Mouse (Mus musculus) liver, adult 2 months (tissue): ENCODE results near the gene Nhlrc3.

Experiments
- CTCF ChIP-seq: fragments of 200-500 bp; IDR thresholded peaks from 2 replicates; pipeline ENCODE4 v1.5.1; 2011; ENCODE audit warnings: low read depth, low read length, control low read depth
- POLR2A ChIP-seq: fragments of 200-500 bp; IDR thresholded peaks from 2 replicates; pipeline ENCODE4 v1.6.1; 2011; ENCODE audit warnings: low read length, control low read depth; ENCODE audit not compliant: insufficient read depth; ENCODE audit errors: extremely low read depth

- TF ChIP-seq POLR2A (no peak), CTCF (no peak)
Observed at GRCm38 (mm10) chr3:53422691-53423090, 40.4 kb downstream of the Nhlrc3 start.
